Mouse (Mus musculus) ZHBTc4 (cell line): Measurements from ENCODE around the gene B4galnt2.
"Not testable (repeated sequence)": the region's sequence is repeated elsewhere in the genome, so short reads cannot be mapped to it uniquely, and the experiment has no call there.

Experiments used
- DNase-seq: peaks from one replicate; pipeline ENCODE4 v3.0.0-alpha.2; 2011; ENCODE audit warnings: low read depth, low spot score

The B4galnt2 gene

GRCm38 (mm10) chr11:95914571-95914991 lies at the start of gene B4galnt2:
B4galnt2 (minus strand) TSS chr11:95914891.
- DNase-seq = peak; percentile 62

- peak; percentile 96 for DNase-seq
Measured at GRCm38 (mm10) chr11:95963304-95963703, 48.6 kb upstream of the B4galnt2 start.

- DNase-seq = peak; percentile 73
Measured at GRCm38 (mm10) chr11:95959152-95959551, 44.5 kb upstream of the B4galnt2 start.

GRCm38 (mm10) chr11:95958251-95958650 lies 43.6 kb upstream of the B4galnt2 start:
- no peak for DNase-seq

GRCm38 (mm10) chr11:95957407-95957806 lies 42.7 kb upstream of the B4galnt2 start:
- DNase-seq = no peak

GRCm38 (mm10) chr11:95953313-95953712 lies 38.6 kb upstream of the B4galnt2 start:
- DNase-seq = no peak

- DNase-seq = no peak
Measured at GRCm38 (mm10) chr11:95945838-95946472, 31.3 kb upstream of the B4galnt2 start.

- DNase-seq = peak; percentile 78
Measured at GRCm38 (mm10) chr11:95939828-95940507, 25.3 kb upstream of the B4galnt2 start.

GRCm38 (mm10) chr11:95936409-95936808 lies 21.7 kb upstream of the B4galnt2 start:
- no peak for DNase-seq

- not testable (repeated sequence) for DNase-seq
Measured at GRCm38 (mm10) chr11:95932168-95932567, 17.5 kb upstream of the B4galnt2 start.

GRCm38 (mm10) chr11:95926398-95926797 lies 11.7 kb upstream of the B4galnt2 start:
- DNase-seq = peak; percentile 85

- no peak for DNase-seq
Measured at GRCm38 (mm10) chr11:95925976-95926375, 11.3 kb upstream of the B4galnt2 start.

GRCm38 (mm10) chr11:95924215-95924614 lies 9.5 kb upstream of the B4galnt2 start:
- peak; percentile 31 for DNase-seq

GRCm38 (mm10) chr11:95923477-95923876 lies 8.8 kb upstream of the B4galnt2 start:
- DNase-seq = not testable (repeated sequence)

- DNase-seq = no peak
Measured at GRCm38 (mm10) chr11:95921991-95922621, 7.4 kb upstream of the B4galnt2 start.

GRCm38 (mm10) chr11:95916426-95916825 lies 1.7 kb upstream of the B4galnt2 start:
- DNase-seq = no peak

GRCm38 (mm10) chr11:95915006-95915710 lies 467 bp upstream of the B4galnt2 start:
- peak; percentile 52 for DNase-seq

GRCm38 (mm10) chr11:95913959-95914566 lies 628 bp downstream of the B4galnt2 start:
- peak; percentile 44 for DNase-seq

GRCm38 (mm10) chr11:95911579-95911978 lies 3.1 kb downstream of the B4galnt2 start:
- DNase-seq = peak; percentile 66

- DNase-seq = no peak
Measured at GRCm38 (mm10) chr11:95907805-95908524, 6.7 kb downstream of the B4galnt2 start.

- peak; percentile 64 for DNase-seq
Measured at GRCm38 (mm10) chr11:95904290-95904689, 10.4 kb downstream of the B4galnt2 start.
